Mouse (Mus musculus): ENCODE measurements at regions not wholly inside any gene's neighbourhood (a gene's known extent, or its start where the extent isn't known, plus 50 kb on each side); places are given as distances from the start of the nearest gene placed in this dataset.
"Not testable (repeated sequence)": the region's sequence is repeated elsewhere in the genome, so short reads cannot be mapped to it uniquely, and the experiment has no call there.

DNA sequence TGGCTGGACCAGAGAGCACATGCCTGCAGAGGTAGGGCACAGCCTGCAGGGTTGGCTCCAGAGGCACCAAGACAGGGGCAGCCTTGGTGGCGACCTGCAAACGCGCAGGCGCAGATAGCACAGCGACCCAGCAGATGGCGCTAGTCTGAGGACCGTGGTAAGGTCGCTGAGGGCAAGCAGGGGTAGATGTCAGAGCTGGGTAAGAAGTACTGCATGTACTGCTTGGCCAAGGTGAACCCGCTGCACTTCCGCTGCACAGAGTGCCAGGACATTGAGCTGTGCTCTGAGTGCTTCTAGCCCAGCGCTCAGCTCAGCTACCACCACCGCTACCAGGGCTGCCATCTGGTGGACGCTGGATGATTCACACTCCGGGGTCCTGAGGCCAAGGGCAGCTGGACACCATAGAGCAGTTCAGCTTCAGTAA lies 68.3 kb downstream of the Hsp90b1 start:
- DNase-seq = peak; percentile 87

- DNase-seq = not testable (repeated sequence)
Observed at GRCm38 (mm10) chr10:86636515-86636914, 68.8 kb downstream of the Hsp90b1 start.

DNA sequence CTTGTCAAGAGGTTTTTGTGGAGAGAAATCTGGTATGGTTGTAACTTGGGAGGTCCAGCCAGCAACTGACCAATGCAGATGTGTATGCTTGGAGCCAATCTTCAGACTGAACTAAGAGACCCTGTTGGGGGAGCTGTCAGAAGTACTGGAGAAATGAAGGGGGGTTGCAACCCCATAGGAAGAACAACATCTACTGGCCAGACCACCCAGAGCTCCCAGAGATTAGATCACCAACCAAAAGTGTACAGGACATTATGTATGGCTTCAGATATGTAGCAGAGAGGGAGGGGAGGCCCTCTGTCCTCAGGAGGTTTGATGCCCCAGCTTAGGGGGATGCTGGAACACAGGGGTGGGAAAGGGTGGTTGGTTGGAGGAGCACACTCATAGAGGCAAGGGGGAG lies 78.6 kb downstream of the Hsp90b1 start:
- DNase-seq = not testable (repeated sequence)

DNA sequence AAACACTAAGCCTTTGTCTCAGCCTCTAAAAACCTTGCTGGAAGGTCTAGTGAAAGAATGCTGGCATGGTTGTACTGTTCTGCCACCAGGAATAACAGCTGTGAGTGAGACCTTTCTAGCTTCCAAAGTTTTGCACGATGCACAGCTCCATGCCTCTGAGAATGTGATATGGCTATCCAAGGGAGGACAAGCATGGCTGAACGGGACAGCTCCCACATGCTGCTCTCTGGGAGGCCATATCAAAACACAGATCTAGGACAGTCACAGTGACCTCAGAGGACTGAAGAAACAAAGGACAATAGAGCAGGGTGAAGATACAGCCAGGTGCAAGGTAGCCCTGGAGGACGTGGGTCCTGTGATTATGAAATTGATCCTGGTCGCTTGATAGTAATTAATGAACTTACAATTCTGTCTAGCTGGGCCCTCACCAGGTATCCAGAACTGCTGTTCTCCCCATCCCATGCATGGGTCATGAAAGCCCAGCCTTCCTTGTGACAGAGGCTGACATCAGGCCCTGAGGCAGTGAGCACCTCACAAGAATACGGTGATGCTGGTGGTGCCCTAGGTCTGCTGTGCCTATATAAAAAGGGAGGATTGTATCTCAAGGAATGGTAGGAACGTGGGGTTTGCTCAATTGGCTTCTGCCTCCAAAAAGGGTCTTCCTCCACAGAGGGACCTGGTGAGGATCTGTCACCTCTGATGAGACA lies 87.2 kb downstream of the Hsp90b1 start:
- not testable (repeated sequence) for DNase-seq

DNA sequence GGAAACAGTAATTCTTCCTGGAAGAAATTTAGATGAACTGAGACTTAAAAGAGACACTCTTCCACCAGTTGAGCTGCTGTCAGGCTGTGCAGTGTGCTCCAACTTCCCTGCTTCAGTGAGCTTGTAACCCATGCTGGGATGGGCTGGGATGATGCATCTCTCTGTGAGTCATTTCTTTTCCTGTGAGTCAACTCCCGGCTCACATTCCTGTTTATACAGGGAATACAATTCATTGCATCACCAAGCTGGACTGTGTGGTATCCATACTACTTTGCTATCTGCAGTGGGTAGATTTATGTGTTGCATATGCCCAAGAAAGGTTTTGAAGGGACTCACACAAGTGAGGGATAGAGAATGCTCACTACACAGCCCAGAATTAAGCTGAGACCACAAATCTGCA lies 93.0 kb downstream of the Hsp90b1 start:
- not testable (repeated sequence) for DNase-seq

GRCm38 (mm10) chr10:86610027-86610426 lies 95.3 kb downstream of the Hsp90b1 start:
- peak; percentile 9 for DNase-seq

DNA sequence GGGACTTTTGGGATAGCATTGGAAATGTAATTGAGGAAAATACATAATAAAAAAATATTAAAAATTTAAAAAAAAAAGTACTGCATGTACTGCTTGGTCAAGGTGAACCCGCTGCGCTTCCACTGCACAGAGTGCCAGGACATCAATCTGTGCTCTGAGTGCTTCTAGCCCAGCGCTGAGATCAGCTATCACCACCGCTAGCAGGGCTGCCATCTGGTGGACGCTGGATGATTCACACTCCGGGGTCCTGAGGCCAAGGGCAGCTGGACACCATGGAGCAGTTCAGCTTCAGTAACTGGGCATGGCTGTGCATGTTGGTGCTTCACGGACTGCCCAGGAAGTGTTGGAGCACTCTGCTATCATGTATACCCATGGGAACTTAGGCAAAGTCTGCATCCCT lies 102.1 kb upstream of the Syn3 start:
- peak; percentile 6 for DNase-seq

GRCm38 (mm10) chr10:86599991-86600390 lies 101.3 kb upstream of the Syn3 start:
- DNase-seq = peak; percentile 16

GRCm38 (mm10) chr10:86590211-86590610 lies 91.5 kb upstream of the Syn3 start:
- not testable (repeated sequence) for DNase-seq

- not testable (repeated sequence) for DNase-seq
Observed at GRCm38 (mm10) chr10:86566875-86567274, 68.2 kb upstream of the Syn3 start.

DNA sequence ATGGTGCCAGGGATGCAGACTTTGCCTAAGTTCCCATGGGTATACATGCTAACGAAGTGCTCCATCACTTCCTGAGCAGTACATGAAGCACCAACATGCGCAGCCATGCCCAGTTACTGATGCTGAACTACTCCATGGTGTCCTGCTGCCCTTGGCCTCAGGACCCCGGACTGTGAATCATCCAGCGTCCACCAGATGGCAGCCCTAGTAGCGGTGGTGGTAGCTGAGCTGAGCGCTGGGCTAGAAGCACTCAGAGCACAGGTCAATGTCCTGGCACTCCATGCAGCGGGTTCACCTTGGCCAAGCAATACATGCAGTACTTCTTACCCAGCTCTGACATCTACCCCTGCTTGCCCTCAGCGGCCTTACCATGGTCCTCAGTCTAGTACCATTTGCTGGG lies 57.1 kb upstream of the Syn3 start:
- DNase-seq = peak; percentile 54

Data from kidney, adult 9 months (tissue).